Mouse (Mus musculus) ES-E14 (cell line): ENCODE data around the gene Rybp. TPM values are rescaled to one million over a fixed set of nuclear protein-coding genes. Genes with fewer than 3 reads are reported as not detected.

Experiments
- DNase-seq: peaks from one replicate; pipeline ENCODE4 v3.0.0-alpha.2; 2013; ENCODE audit warnings: low read depth, low spot score
- H3K27ac ChIP-seq: 2 replicates; pipeline ENCODE4 v1.5.1; 2012; ENCODE audit warnings: low read depth, mild to moderate bottlenecking, low read length, moderate library complexity, mixed read lengths; ENCODE audit not compliant: poor library complexity, insufficient read depth, severe bottlenecking
- H3K36me3 ChIP-seq: 2 replicates; pipeline ENCODE4 v1.6.1; 2012; ENCODE audit warnings: mild to moderate bottlenecking, low read length, moderate library complexity, mixed read lengths; ENCODE audit not compliant: control insufficient read depth, poor library complexity, insufficient read depth, severe bottlenecking
- H3K4me1 ChIP-seq, 2 experiments: fragments of 150-350 bp in 1 of 2; sonication (generic) in 1 of 2; 2 replicates each; pipeline ENCODE4 v1.6.1; 2012; ENCODE audit warnings: low read length in 2 of 2, mild to moderate bottlenecking in 1 of 2, mixed read lengths in 1 of 2; ENCODE audit not compliant: control insufficient read depth in 2 of 2, insufficient read depth in 2 of 2, poor library complexity in 1 of 2
- H3K4me3 ChIP-seq, 2 experiments: fragments of 150-350 bp in 1 of 2; sonication (generic) in 1 of 2; 2 replicates each; pipeline ENCODE4 v1.5.1; 2012; ENCODE audit warnings: low read length in 2 of 2, low read depth in 1 of 2, mild to moderate bottlenecking in 1 of 2, mixed read lengths in 1 of 2; ENCODE audit not compliant: insufficient read depth in 1 of 2, poor library complexity in 1 of 2, severe bottlenecking in 1 of 2
- H3K9ac ChIP-seq: 2 replicates; pipeline ENCODE4 v1.6.1; 2012; ENCODE audit warnings: low read depth, mild to moderate bottlenecking, low read length, mixed read lengths; ENCODE audit not compliant: poor library complexity, insufficient read depth, severe bottlenecking
- H3K9me3 ChIP-seq: fragments of 150-350 bp; sonication (generic); 2 replicates; pipeline ENCODE4 v1.6.1; 2012; ENCODE audit warnings: low read depth, mild to moderate bottlenecking, low read length; ENCODE audit not compliant: control insufficient read depth, insufficient read depth
- CHD2 ChIP-seq: IDR thresholded peaks from 2 replicates; pipeline ENCODE4 v1.6.1; 2014; ENCODE audit warnings: mild to moderate bottlenecking, low read depth, low read length, inconsistent platforms
- HCFC1 ChIP-seq: IDR thresholded peaks from 2 replicates; pipeline ENCODE4 v1.6.1; 2012; ENCODE audit warnings: low read length, inconsistent platforms, borderline replicate concordance; ENCODE audit not compliant: insufficient read depth
- MAFK ChIP-seq: IDR thresholded peaks from 2 replicates; pipeline ENCODE4 v1.6.1; 2014; ENCODE audit warnings: mild to moderate bottlenecking, low read depth, low read length, inconsistent platforms; ENCODE audit not compliant: insufficient read depth
- ZC3H11A ChIP-seq: IDR thresholded peaks from 2 replicates; pipeline ENCODE4 v1.6.1; 2012; ENCODE audit warnings: low read depth, mild to moderate bottlenecking, inconsistent platforms, low read length, borderline replicate concordance
- ZNF384 ChIP-seq: IDR thresholded peaks from 2 replicates; pipeline ENCODE4 v1.6.1; 2012; ENCODE audit warnings: low read depth, low read length, inconsistent platforms
- in situ Hi-C, 2 experiments: fragments of 600-800 bp; cut with MboI; formaldehyde crosslinking; loops; one replicate each; pipeline ENCODE4 v1.15.1; 2025; ENCODE audit warnings: low sequenced_read_pairs in 2 of 2, inconsistent platforms in 1 of 2; ENCODE audit not compliant: unreplicated experiment in 2 of 2
- total RNA-seq: library from RNA; depleted of rRNA; stranded (reverse); fragments of 300-350 nt; gene quantifications from 2 replicates; pipeline ENCODE4 v1.2.3, GENCODE M21; 2012

Gene Rybp
- total RNA-seq, 1 experiment: 71.9 TPM

- TF ChIP-seq ZNF384 (no peak), MAFK (no peak), CHD2 (no peak)
- DNase-seq: no peak
- Histone ChIP-seq H3K9ac (no peak overlapping the region), H3K4me1 (peaks cover 4 to 5% of the 10 kb centered on the region in 2 experiments; a peak in 2 of 4 replicates), H3K27ac (no peak overlapping the region), H3K9me3 (no peaks in the 10 kb centered on the region), H3K36me3 (no peaks in the 10 kb centered on the region), H3K4me3 (no peak overlapping the region)
- in situ Hi-C loops: no loop called here
Observed at GRCm38 (mm10) chr6:100190803-100191559, 96.3 kb downstream of the Rybp start.

DNA sequence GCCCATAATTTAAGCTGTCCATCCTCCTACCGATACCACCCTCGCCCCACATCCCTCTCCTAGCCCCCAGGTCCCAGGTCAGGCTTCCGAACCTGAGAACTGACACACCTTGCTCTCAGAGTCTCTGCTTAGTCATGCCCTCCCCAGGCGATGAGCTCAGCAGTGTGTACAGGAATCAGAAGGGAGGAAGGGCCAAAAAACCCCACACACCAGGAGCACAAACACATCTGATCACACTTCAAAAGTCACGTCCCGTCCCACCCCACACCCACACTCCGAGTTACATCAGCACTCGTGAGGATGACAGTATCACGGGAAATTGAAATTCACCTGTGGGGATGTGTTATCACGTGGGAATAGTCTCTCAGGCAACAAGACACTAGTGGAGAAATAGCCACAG, 97.0 kb downstream of the Rybp start:
- H3K4me1 ChIP-seq: peaks cover 2% of the 10 kb centered on the region in 2 experiments; a peak in 2 of 4 replicates
- no peak overlapping the region for H3K27ac ChIP-seq
- in situ Hi-C loops: no loop called here
- DNase-seq: no peak
- no peak overlapping the region for H3K4me3 ChIP-seq
- no peak overlapping the region for H3K9ac ChIP-seq
- no peak for TF ChIP-seq ZNF384
- TF ChIP-seq ZC3H11A: no peak
- no peak for TF ChIP-seq MAFK
- no peak for TF ChIP-seq CHD2
- TF ChIP-seq HCFC1: no peak
- H3K36me3 ChIP-seq: no peaks in the 10 kb centered on the region
- H3K9me3 ChIP-seq: no peaks in the 10 kb centered on the region

GRCm38 (mm10) chr6:100188883-100189743, 98.2 kb downstream of the Rybp start:
- Histone ChIP-seq H3K36me3 (no peaks in the 10 kb centered on the region), H3K4me1 (peaks cover 1 to 2% of the 10 kb centered on the region in 2 experiments; a peak in 2 of 4 replicates), H3K9ac (no peak overlapping the region), H3K4me3 (no peak overlapping the region), H3K9me3 (no peaks in the 10 kb centered on the region), H3K27ac (no peak overlapping the region)
- DNase-seq: no peak
- in situ Hi-C loops: no loop called here
- TF ChIP-seq HCFC1: no peak
- TF ChIP-seq MAFK: no peak
- TF ChIP-seq ZC3H11A: no peak
- TF ChIP-seq ZNF384: no peak
- no peak for TF ChIP-seq CHD2

- Histone ChIP-seq H3K27ac (no peak overlapping the region), H3K9ac (no peak overlapping the region), H3K4me3 (no peak overlapping the region), H3K4me1 (peaks cover 1 to 2% of the 10 kb centered on the region in 2 experiments; a peak in 2 of 4 replicates), H3K36me3 (no peaks in the 10 kb centered on the region), H3K9me3 (no peaks in the 10 kb centered on the region)
- TF ChIP-seq ZC3H11A (no peak), MAFK (no peak), ZNF384 (no peak), HCFC1 (no peak), CHD2 (no peak)
- DNase-seq: no peak
- in situ Hi-C loops: no loop called here
Observed at GRCm38 (mm10) chr6:100187821-100188220, 99.5 kb downstream of the Rybp start.
